Mouse (Mus musculus) CD4-positive, CD25-positive, alpha-beta regulatory T cell, adult 4 months (primary cell): Measurements from ENCODE around the gene Smarca1. TPM values are rescaled to one million over a fixed set of nuclear protein-coding genes. Genes with fewer than 3 reads are reported as not detected.

ENCODE experiments used
- ATAC-seq: one replicate; pipeline ENCODE4 v1.8.0; 2017
- polyA plus RNA-seq, 2 experiments: library from polyadenylated mRNA; unstranded; fragments of 100-300 nt; shearing (Covaris generic); gene quantifications; one replicate each; pipeline ENCODE4 v1.2.1; 2017

Smarca1 gene
- polyA plus RNA-seq, 2 experiments from 2014 or later: not detected

- ATAC-seq: no peak
Observed at GRCm38 (mm10) chrX:47760212-47760611, 132.6 kb downstream of the Smarca1 start.

Other genes starting within 250 kb of the Smarca1 start
- gene Ocrl, start 19.4 kb upstream of the Smarca1 start, polyA plus RNA-seq: 1 to 10 TPM; 7.0 to 8.4 TPM
- gene Apln, start 141.9 kb upstream of the Smarca1 start, polyA plus RNA-seq: under 1 TPM; 0.30 to 0.37 TPM
- under 1 TPM in 1 of 2 experiments, not detected in 1; 0.59 TPM for gene Xpnpep2, start 215.8 kb upstream of the Smarca1 start, polyA plus RNA-seq